Mouse (Mus musculus) ES-E14 (cell line): ENCODE data around the gene Fgf11.
A peak's percentile ranks its signal among the peaks of the same experiment; 100 is the strongest.

ENCODE experiments used
- CHD2 ChIP-seq: IDR thresholded peaks from 2 replicates; pipeline ENCODE4 v1.6.1; 2014; ENCODE audit warnings: mild to moderate bottlenecking, low read depth, low read length, inconsistent platforms
- MAFK ChIP-seq: IDR thresholded peaks from 2 replicates; pipeline ENCODE4 v1.6.1; 2014; ENCODE audit warnings: mild to moderate bottlenecking, low read depth, low read length, inconsistent platforms; ENCODE audit not compliant: insufficient read depth
- ZC3H11A ChIP-seq: IDR thresholded peaks from 2 replicates; pipeline ENCODE4 v1.6.1; 2012; ENCODE audit warnings: low read depth, mild to moderate bottlenecking, inconsistent platforms, low read length, borderline replicate concordance
- ZNF384 ChIP-seq: IDR thresholded peaks from 2 replicates; pipeline ENCODE4 v1.6.1; 2012; ENCODE audit warnings: low read depth, low read length, inconsistent platforms

GRCm38 (mm10) chr11:69846198-69846680 is 44.6 kb upstream of the Fgf11 start, which contains the start of gene Plscr3:
- TF ChIP-seq ZNF384: no peak
- no peak for TF ChIP-seq CHD2
- no peak for TF ChIP-seq ZC3H11A
- TF ChIP-seq MAFK: peak; percentile 57; the same call in 1 of the 2 replicates
